Mouse (Mus musculus) testis, adult 2 months (tissue): ENCODE results near the gene Tcf7l1.

Experiments
- CTCF ChIP-seq: fragments of 200-500 bp; IDR thresholded peaks from 2 replicates; pipeline ENCODE4 v1.5.1; 2012; ENCODE audit warnings: low read depth, mild to moderate bottlenecking, inconsistent platforms, low read length, moderate library complexity; ENCODE audit not compliant: control insufficient read depth, insufficient read depth, insufficient replicate concordance
- POLR2A ChIP-seq: fragments of 200-500 bp; IDR thresholded peaks from 2 replicates; pipeline ENCODE4 v1.6.1; 2012; ENCODE audit warnings: low read depth, mild to moderate bottlenecking, inconsistent platforms, low read length, moderate library complexity; ENCODE audit not compliant: control insufficient read depth

GRCm38 (mm10) chr6:72744144-72744800 is 44.8 kb downstream of the Tcf7l1 start:
- TF ChIP-seq POLR2A (no peak), CTCF (no peak)
